Mouse (Mus musculus): Measurements from ENCODE around the gene Vmn1r95. TPM values are rescaled to one million over a fixed set of nuclear protein-coding genes. Genes with fewer than 3 reads are reported as not detected.
"Not testable (repeated sequence)": the region's sequence is repeated elsewhere in the genome, so short reads cannot be mapped to it uniquely, and the experiment has no call there.

Gene Vmn1r95
- not detected in 2 replicates for polyA plus RNA-seq (2016; fragmentation: Nextera tagmentation; extraction: Ambion mirVana)

DNA sequence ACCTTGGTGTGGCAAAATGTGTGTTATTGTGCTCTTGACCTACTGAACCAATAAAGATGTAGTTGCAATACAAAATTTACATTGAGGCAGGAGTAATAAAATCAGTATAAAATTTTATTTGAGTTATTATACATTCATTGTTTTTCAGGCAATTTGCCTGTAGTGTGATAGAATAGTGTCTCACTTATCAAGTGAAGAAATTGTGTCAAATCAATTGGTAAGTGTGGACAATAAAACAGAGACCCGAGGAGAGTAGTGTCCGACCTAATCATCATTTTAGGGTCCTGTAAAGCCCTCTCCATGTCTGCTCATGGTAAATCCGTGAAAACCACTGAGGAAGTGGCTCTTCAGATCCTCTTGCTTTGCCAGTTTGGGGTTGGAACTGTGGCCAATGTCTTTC, at the start of gene Vmn1r95:
TSS of gene Vmn1r95 (plus strand) at position 301 of the 400 bp plus-strand sequence.
- H3K4me2 ChIP-seq; H3K27ac ChIP-seq; H3K9me3 ChIP-seq; H3K4me1 ChIP-seq; H3K27me3 ChIP-seq; ATAC-seq (ENCODE audit: low FRiP score); H3K9ac ChIP-seq; H3K36me3 ChIP-seq (replicated peaks); H3K4me3 ChIP-seq (replicated peaks): not testable (repeated sequence)
- WGBS: no CpG with 5 or more reads among the region's 3 CpGs

DNA sequence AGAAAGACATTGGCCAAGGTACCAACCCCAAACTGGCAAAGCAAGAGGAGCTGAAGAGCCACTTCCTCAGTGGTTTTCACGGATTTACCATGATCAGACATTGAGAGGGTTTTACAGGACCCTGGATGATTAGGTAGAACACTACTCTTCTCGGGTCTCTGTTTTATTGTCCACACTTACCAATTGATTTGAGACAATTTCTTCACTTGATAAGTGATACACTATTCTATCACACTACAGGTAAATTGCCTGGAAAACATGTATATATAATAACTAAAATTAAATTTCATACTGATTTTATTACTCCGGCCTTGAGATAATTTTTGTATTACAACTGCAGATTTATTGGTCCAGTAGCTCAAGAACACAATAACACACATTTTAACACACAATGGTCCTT, 25.2 kb upstream of the Vmn1r95 start, which contains the start of gene Vmn1r94:
TSS of gene Vmn1r94 (minus strand) at position 101 of the 400 bp plus-strand sequence.
- not testable (repeated sequence) for H3K27ac ChIP-seq; H3K4me3 ChIP-seq (replicated peaks); ATAC-seq (ENCODE audit: low FRiP score); H3K9me3 ChIP-seq; H3K4me1 ChIP-seq; H3K9ac ChIP-seq; H3K4me2 ChIP-seq; H3K36me3 ChIP-seq (replicated peaks); H3K27me3 ChIP-seq
- WGBS: no CpG with 5 or more reads among the region's 3 CpGs

DNA sequence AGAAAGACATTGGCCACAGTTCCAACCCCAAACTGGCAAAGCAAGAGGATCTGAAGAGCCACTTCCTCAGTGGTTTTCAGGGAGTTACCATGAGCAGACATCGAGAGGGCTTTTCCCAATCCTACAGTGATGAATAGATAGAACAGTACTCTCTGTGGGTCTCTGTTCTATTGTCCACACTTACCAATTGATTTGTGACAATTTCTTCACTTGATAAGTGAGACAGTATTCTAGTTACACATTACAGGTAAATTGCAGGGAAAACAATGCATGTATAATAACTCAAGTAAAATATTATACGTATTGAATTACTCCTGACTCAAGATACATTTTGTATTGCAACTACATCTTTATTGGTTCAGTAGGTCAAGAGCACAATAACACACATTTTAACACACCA, 12.0 kb downstream of the Vmn1r95 start, which contains the start of gene Gm6164:
TSS of gene Gm6164 (minus strand) at position 101 of the 400 bp plus-strand sequence.
- ATAC-seq (ENCODE audit: low FRiP score); H3K4me3 ChIP-seq (replicated peaks); H3K27ac ChIP-seq; H3K4me1 ChIP-seq; H3K27me3 ChIP-seq; H3K9ac ChIP-seq; H3K4me2 ChIP-seq; H3K36me3 ChIP-seq (replicated peaks); H3K9me3 ChIP-seq: not testable (repeated sequence)
- no CpG with 5 or more reads among the region's 2 CpGs for WGBS

DNA sequence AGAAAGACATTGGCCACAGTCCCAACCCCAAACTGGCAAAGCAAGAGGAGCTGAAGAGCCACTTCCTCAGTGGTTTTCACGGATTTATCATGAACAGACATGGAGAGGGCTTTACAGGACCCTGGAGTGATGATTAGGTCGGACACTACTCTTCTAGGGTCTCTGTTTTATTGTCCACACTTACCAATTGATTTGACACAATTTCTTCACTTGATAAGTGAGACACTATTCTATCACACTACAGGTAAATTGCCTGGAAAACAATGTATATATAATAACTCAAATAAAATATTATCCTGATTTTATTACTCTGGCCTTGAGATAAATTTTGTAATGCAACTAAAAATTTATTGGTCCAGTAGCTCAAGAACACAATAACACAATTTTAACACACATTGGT, 40.2 kb downstream of the Vmn1r95 start, which contains the start of gene Gm4498:
TSS of gene Gm4498 (minus strand) at position 101 of the 400 bp plus-strand sequence.
- H3K27ac ChIP-seq; H3K4me1 ChIP-seq; H3K4me3 ChIP-seq (replicated peaks); H3K36me3 ChIP-seq (replicated peaks); H3K4me2 ChIP-seq; ATAC-seq (ENCODE audit: low FRiP score); H3K9me3 ChIP-seq; H3K27me3 ChIP-seq; H3K9ac ChIP-seq: not testable (repeated sequence)
- no CpG with 5 or more reads among the region's 2 CpGs for WGBS

Other genes starting within 250 kb of the Vmn1r95 start
- gene Igsf23, start 243.0 kb upstream of the Vmn1r95 start, polyA plus RNA-seq (2016; fragmentation: Nextera tagmentation; extraction: Ambion mirVana): not detected in 2 replicates
- gene Ceacam20, start 228.3 kb upstream of the Vmn1r95 start, polyA plus RNA-seq (2016; fragmentation: Nextera tagmentation; extraction: Ambion mirVana): not detected in 2 replicates
- gene Nlrp9b, start 202.2 kb upstream of the Vmn1r95 start, polyA plus RNA-seq (2016; fragmentation: Nextera tagmentation; extraction: Ambion mirVana): not detected in 2 replicates
- not detected in 2 replicates for gene Vmn1r91, start 94.0 kb upstream of the Vmn1r95 start, polyA plus RNA-seq (2016; fragmentation: Nextera tagmentation; extraction: Ambion mirVana)
- not detected in 2 replicates for gene Gm16442, start 71.1 kb upstream of the Vmn1r95 start, polyA plus RNA-seq (2016; fragmentation: Nextera tagmentation; extraction: Ambion mirVana)
- gene Vmn1r93, start 54.6 kb upstream of the Vmn1r95 start, polyA plus RNA-seq (2016; fragmentation: Nextera tagmentation; extraction: Ambion mirVana): not detected in 2 replicates
- gene Vmn1r94, start 25.3 kb upstream of the Vmn1r95 start, polyA plus RNA-seq (2016; fragmentation: Nextera tagmentation; extraction: Ambion mirVana): not detected in 2 replicates
- gene Gm6164, start 11.9 kb downstream of the Vmn1r95 start, polyA plus RNA-seq (2016; fragmentation: Nextera tagmentation; extraction: Ambion mirVana): not detected in 2 replicates
- gene Gm4498, start 40.1 kb downstream of the Vmn1r95 start, polyA plus RNA-seq (2016; fragmentation: Nextera tagmentation; extraction: Ambion mirVana): not detected in 2 replicates
- gene Gm5890, start 69.1 kb downstream of the Vmn1r95 start, polyA plus RNA-seq (2016; fragmentation: Nextera tagmentation; extraction: Ambion mirVana): not detected in 2 replicates
- not detected in 2 replicates for gene Gm4133, start 140.4 kb downstream of the Vmn1r95 start, polyA plus RNA-seq (2016; fragmentation: Nextera tagmentation; extraction: Ambion mirVana)
- not detected in 2 replicates for gene Gm5728, start 181.7 kb downstream of the Vmn1r95 start, polyA plus RNA-seq (2016; fragmentation: Nextera tagmentation; extraction: Ambion mirVana)
- gene Vmn1r100, start 224.2 kb downstream of the Vmn1r95 start, polyA plus RNA-seq (2016; fragmentation: Nextera tagmentation; extraction: Ambion mirVana): not detected in 2 replicates
- not detected in 2 replicates for gene Vmn1r101, start 248.9 kb downstream of the Vmn1r95 start, polyA plus RNA-seq (2016; fragmentation: Nextera tagmentation; extraction: Ambion mirVana)